Mouse (Mus musculus) CD4-positive helper T cell, adult 2 months (primary cell): ENCODE measurements around the gene Fpr1.
"Not testable (repeated sequence)": the region's sequence is repeated elsewhere in the genome, so short reads cannot be mapped to it uniquely, and the experiment has no call there.

Experiments used
- DNase-seq: peaks from one replicate; pipeline ENCODE4 v3.0.0-alpha.2; 2012; ENCODE audit warnings: low read depth, missing footprints, low spot score

Fpr1 gene

DNA sequence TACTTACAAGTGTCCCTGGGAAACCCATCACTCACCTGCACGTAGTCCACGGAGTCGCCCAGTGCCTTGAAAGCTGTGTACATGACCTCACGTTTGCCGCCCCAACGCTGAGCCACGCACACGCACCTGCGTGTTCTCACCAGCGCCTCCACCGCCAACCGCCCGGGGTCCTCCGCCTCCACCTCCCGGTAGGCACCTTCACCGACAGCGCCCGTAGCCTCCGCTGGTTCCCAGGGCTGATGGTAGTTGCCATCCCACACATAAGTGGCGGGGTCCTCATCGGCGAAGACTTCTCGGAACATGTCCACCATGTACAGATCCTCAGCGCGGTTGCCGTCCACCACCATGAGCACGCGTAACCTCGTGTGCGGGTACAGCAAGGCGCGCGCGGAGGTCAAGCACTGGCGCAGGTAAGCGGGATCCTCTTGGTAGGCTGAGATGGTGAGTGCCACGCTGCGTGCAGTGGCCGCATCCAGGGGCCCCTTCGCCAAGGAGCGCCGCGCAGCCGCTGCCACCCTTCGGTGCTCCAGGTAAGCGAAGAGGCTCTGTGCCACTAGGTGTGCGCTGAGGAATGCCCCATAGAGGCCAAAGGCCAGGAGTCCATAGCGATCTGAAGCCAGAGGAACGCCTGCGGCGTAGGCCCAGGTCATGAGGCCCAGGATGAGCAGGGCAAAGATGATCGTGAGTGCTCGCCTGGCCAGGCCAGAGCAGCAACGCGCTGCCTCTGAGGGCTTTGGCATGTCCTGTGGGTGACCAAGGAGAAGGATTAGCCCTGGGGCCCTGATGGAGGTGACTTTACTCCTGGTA, 33.6 kb downstream of the Fpr1 start:
- no peak for DNase-seq

GRCm38 (mm10) chr17:17848988-17849387, 34.8 kb downstream of the Fpr1 start:
- DNase-seq = no peak

GRCm38 (mm10) chr17:17845187-17846027, 38.3 kb downstream of the Fpr1 start:
- peak; percentile 42 for DNase-seq

DNA sequence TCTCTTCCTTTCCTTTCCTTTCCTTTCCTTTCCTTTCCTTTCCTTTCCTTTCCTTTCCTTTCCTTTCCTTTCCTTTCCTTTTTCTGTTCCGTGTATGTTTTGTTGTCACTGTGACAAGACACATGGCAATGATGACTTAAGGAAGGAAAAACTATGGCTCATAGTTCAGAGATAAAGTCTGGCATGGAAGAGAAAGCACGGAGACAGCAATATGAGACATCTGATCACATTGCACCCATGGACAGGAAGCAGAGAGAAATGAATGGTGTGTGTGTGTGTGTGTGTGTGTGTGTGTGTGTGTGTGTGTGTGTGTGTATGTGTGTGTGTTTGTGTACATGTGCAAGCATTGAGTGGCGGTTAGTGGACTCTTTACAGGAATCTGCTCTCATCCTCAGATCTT, 39.1 kb downstream of the Fpr1 start:
- not testable (repeated sequence) for DNase-seq

DNA sequence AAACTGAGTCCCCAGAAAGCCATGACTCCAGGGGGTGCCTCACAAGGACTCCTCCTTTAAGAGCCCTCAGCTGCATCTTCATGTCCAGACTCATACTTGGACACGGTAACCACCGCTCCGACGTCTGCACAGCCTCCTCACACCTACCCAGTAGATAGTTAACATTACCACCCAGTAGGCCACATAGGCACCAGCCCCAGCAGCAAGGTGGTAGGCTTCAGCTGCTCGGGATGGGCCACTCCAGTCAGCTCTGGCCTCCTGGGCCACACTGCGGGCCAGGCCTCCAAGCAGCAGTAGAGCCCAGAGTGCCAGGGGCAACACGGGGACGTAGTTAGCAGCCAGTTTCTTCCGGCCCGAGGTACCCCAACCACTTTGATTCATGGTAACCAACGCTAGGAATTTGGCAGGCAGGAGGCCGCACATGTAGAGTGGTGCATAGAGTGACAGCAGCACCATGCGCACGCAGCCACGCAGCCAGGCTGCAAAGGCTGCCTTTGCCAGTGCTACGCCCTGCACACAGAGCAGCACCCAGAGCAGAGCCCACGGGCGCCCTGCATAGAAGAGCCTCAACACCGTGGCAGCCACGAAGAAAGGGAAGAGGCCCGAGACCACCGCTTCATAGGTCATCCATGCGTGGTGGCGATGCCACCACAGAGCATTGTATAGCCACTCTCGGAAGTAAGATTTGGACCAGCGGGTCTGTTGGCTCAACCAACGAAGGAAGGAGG, 40.0 kb downstream of the Fpr1 start:
- DNase-seq = no peak

GRCm38 (mm10) chr17:17840796-17841195, 42.9 kb downstream of the Fpr1 start:
- DNase-seq = peak; percentile 64

- no peak for DNase-seq
Measured at GRCm38 (mm10) chr17:17839276-17839675, 44.5 kb downstream of the Fpr1 start.

- DNase-seq = peak; percentile 96
Measured at GRCm38 (mm10) chr17:17837919-17838701, 45.6 kb downstream of the Fpr1 start.

DNA sequence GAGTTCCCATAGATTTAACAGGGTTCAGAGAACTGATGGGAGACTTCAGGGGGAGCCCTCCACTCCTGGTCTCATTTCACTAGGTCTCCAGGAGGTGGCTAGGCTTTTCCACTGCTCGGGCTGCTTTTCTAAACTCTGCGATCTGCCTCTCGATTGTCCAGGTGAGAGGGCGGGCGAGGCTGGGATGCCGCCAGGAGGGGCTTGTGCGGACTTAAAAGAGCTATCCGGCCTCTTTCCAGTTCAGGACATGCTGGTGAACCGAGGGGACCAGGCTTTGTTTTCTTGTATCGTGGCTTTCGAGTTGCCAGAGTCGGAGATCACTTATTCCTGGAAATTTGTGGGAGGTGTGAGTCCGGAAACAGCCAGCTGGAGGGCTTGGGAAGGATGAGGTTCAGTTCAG, 46.3 kb downstream of the Fpr1 start:
- no peak for DNase-seq

DNA sequence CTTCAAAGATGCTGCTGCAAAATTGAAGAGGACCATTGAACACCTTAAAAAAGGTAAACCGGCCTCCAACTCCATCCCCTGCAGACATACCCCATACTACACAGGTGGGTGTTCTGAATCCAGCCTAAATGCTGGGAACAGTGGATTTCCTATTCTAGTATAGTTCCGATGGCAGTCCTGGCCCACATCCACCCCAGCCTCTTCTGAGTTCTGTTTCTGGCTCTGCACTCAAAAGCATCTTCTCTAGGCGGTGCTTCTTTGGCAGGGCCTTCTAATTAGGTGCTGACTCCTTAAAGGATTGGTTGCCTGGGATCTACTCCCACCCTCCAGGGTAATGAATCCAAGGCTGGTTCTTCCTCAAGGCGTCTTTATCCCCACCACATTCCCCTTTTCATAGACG, 47.6 kb downstream of the Fpr1 start:
- DNase-seq = no peak

GRCm38 (mm10) chr17:17834896-17835295, 48.8 kb downstream of the Fpr1 start:
- DNase-seq = no peak

DNA sequence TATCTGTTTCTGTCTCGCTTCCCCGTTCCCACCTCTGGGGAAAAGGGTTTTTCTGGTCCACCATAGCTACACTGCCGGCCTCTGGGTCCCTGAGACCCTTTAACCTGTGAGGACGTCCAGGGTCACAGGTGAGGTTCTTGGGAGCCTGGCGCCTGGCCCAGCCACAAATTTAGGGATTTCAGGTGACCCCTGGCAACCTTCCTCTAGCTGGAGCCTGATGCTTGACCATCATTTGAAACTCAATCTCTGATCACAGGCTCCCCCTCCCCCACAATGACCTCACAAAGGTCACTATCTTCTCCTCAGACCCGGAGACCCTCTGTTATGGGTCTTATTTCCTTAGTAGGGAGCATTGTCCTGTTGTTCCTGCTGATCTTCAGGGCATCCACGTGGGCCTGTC, 53.0 kb downstream of the Fpr1 start:
- no peak for DNase-seq

DNA sequence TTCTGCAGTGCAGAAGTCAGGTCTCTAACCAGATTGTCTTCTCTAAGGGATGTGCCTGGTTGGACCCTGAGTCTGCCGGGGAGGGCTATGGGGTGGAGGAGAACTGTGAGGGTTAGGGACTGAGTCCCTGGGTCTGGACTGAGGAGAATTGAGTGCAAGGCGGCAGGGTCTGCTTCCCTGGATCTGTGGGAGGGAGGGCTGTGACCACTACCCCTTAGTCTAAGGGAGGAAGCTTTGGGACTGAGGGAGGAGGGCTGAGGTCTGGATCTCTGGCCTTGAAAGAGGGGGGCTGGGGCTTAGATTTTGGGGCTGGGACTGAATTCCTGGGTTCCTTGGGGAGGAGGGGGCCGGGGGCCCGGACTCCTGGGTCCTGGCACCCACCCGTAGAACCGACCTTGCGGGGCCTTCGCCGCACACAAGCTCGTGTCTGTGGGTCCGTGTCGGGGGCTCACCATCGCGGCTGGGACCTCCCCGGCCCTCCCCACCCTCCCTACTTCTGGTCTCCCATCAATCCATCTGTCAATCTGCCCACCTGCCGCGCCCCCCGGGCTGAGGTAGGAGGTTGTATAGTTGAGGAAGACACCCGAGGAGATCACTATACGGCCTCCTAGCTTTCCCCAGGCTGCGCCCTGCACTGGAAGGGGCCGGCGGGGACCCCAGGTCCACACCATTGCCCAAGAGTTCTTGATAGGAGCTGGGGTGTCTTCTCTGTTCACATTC, 53.8 kb downstream of the Fpr1 start:
- no peak for DNase-seq

DNA sequence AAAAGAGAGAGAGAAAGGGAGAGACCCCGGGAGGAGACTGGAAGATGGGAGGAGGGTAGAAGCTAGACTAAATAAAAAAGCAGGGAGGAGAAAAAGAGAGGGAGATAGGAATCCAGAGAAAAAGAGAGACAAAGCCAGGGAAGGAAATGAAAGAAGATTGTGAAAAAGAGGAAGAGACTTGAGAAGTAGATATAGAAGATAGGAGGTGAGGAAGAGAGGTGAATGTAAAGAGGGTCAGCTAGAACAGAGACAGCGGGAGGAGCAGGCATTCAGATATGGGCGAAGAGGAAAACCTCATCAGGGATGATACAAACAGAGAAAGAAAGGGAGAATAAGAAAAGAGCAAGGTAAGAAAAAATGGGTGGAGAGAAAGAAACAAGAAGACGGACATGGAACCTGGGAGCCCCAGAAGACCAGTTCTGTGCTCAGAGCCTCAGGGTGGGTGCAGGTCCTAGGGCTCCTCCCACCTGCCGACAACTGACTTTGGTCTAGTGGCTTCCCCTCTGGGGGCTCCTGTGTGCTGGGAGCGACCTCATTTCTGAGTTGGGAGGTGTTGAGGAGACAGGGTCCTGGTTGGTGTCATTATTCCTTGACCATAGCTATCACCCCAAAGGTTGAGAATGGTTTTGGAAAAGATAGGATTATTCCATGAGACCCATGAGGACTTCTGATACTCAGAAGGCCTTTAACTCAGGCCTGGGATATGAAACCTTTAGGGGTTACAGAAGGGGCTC, 54.5 kb downstream of the Fpr1 start:
- DNase-seq = no peak

GRCm38 (mm10) chr17:17828191-17828981, 55.4 kb downstream of the Fpr1 start:
- no peak for DNase-seq

DNA sequence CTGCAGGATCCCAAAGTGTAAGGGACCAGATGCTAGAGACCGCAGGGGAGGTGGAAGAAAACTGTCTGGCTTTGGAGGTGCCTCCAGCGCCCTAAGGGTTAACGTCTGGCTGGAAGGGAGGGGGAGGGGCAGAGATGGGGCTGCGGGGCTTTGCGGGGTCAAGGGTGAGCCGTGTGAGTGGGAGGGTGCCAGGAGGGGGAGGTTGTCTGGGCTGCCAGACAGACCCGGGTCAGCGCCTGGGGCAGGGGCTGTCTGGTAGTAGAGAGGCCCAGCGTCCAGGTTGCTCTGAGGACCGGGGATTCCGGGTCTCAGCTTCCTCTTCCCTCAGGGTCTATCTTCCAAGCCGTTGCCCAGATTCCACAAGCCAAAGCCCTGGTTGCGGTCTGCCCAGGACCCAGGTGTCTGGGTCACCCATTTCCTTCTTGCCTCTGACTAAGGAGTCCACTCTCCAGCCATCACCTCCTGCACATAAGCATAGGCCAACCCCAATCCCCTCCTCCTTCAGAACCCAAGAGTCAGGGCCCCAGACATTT, 56.0 kb downstream of the Fpr1 start:
- DNase-seq = no peak

DNA sequence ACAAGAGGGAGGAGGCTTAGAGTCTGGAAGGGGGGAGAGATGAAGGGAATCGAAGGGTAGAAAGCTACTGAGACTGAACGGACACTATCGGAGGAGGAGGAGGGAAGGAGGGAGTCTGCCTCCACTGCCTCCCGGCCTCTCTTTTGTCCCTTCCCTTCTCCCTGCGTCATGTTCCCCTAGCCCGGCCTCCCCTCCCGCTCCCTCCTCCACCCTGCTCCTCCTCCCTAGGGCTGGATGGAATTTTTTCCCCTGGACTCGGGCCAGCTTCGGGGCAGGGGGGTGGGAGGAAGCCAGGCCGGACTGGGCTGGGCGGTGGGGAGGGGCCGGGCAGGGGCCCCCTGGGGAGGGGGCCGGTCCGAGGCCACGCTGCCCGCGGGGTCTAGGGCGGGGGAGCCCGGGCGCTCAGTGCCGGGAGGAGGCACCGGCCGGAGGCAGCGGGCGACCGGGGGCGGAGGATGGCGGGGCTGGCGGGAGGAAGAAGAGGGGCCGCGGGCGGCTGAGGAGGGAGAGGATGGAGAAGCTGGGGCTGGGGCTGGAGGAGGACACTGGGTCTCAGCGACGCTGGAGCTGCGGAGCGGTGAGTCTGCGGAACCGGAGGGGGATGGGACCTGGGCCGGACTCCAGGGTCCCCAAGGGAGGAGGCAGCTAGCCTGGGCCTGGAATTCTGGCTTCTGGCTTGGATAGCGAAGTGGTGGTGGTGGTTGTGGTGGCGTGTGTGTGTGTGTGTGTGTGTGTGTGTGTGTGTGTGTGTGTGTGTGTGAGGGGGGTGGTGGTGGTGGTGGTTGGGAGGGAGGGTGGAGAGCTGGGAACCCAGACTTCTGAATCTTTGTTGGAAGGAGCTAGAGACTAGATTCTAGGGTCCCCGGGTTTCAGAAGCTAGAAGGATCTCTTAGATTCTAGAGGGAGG, 56.7 kb downstream of the Fpr1 start, which contains the start of gene Spaca6:
Gene Spaca6 (plus strand): TSS at position 408 of the 907 bp plus-strand sequence.
- peak; percentile 24 for DNase-seq
